Mouse (Mus musculus): ENCODE results near the gene Pigb. TPM values are rescaled to one million over a fixed set of nuclear protein-coding genes. Genes with fewer than 3 reads are reported as not detected.

Pigb gene
- total and polyA plus RNA-seq, 3 experiments: 3.8 to 15.9 (median 5.7) TPM

DNA sequence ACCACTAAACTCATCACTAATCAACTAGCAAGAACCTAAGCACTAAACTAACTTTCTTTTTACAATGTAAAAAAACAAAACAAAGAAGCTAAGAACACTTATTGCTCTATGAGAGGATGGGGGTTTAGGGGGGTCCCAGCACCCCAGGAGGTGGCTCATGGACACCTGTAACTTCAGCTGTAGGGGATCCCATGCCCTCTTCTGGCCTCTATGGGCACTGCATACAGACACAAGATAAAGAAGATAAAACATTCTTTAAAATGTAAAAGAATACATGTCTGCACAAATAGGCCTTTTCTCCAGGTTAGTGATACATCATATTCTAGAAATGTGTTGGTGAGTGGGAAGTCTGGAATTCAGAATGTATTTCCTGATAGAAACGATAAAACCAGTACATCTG lies 6.8 kb downstream of the Pigb start:
- H3K36me3 ChIP-seq (replicated peaks in 1 of 2; ENCODE audit: control insufficient read depth in 1 of 2, insufficient read depth in 1 of 2, low read length in 1 of 2): peaks cover 30 to 79% of the 10 kb centered on the region in 2 experiments
- no peak for TF ChIP-seq MAFK (IDR thresholded peaks at IDR 0.05; ENCODE audit: insufficient replicate concordance, low read length)
- peak; percentile 15 to 16; a peak in 1 of 4 replicates for TF ChIP-seq CTCF (conservative IDR thresholded peaks at IDR 0.05 in 1 of 2, IDR thresholded peaks at IDR 0.05 in 1 of 2; ENCODE audit: low read depth in 2 of 2, low read length in 2 of 2)
- no peak overlapping the region for H3K27ac ChIP-seq (ENCODE audit: insufficient read depth, low read depth)
- H3K4me1 ChIP-seq (ENCODE audit: control insufficient read depth in 1 of 2, insufficient read depth in 2 of 2): peaks cover 0 to 2% of the 10 kb centered on the region in 2 experiments; a peak in 1 of 4 replicates
- H3K9me3 ChIP-seq (replicated peaks; ENCODE audit: low read length): no peaks in the 10 kb centered on the region
- no peaks in the 10 kb centered on the region for H3K79me2 ChIP-seq (replicated peaks; ENCODE audit: control insufficient read depth, extremely low read depth, insufficient read depth, poor library complexity, severe bottlenecking)
- DNase-seq (ENCODE audit: extremely low read depth): no peak
- in situ Hi-C loops (cut with MboI; ENCODE audit: low pct_ligation_motif_present, low pct_unique_long_range_greater_than_20kb, low sequenced_read_pairs): no loop called here
- no peak overlapping the region for H3K4me2 ChIP-seq (ENCODE audit: insufficient read depth, low read depth, poor library complexity, severe bottlenecking)
- H3K27me3 ChIP-seq (replicated peaks): no peaks in the 10 kb centered on the region
- no peak overlapping the region for H3K9ac ChIP-seq (ENCODE audit: insufficient read depth, low read depth)
- dilution Hi-C loops (cut with MboI; ENCODE audit: extremely low pct_ligation_motif_present, extremely low pct_unique_long_range_greater_than_20kb, low sequenced_read_pairs): no loop called here
- no peak overlapping the region for H3K4me3 ChIP-seq (replicated peaks in 1 of 3; ENCODE audit: low read depth in 2 of 3, low read length in 2 of 3, poor library complexity in 1 of 3)

GRCm38 (mm10) chr9:73031421-73031820 lies 8.8 kb downstream of the Pigb start:
- no peaks in the 10 kb centered on the region for H3K9me3 ChIP-seq (replicated peaks; ENCODE audit: low read length)
- no peaks in the 10 kb centered on the region for H3K27me3 ChIP-seq (replicated peaks)
- peaks cover 32 to 84% of the 10 kb centered on the region in 2 experiments for H3K36me3 ChIP-seq (replicated peaks in 1 of 2; ENCODE audit: control insufficient read depth in 1 of 2, insufficient read depth in 1 of 2, low read length in 1 of 2)
- H3K4me3 ChIP-seq (replicated peaks in 1 of 3; ENCODE audit: low read depth in 2 of 3, low read length in 2 of 3, poor library complexity in 1 of 3): no peak overlapping the region
- no peak overlapping the region for H3K9ac ChIP-seq (ENCODE audit: insufficient read depth, low read depth)
- in situ Hi-C loops (cut with MboI; ENCODE audit: low pct_ligation_motif_present, low pct_unique_long_range_greater_than_20kb, low sequenced_read_pairs): no loop called here
- H3K27ac ChIP-seq (ENCODE audit: insufficient read depth, low read depth): no peak overlapping the region
- H3K79me2 ChIP-seq (replicated peaks; ENCODE audit: control insufficient read depth, extremely low read depth, insufficient read depth, poor library complexity, severe bottlenecking): no peaks in the 10 kb centered on the region
- H3K4me2 ChIP-seq (ENCODE audit: insufficient read depth, low read depth, poor library complexity, severe bottlenecking): no peak overlapping the region
- no peak for TF ChIP-seq USF1 (IDR thresholded peaks at IDR 0.05; ENCODE audit: low read depth, low read length)
- no peak for TF ChIP-seq RCOR1 (conservative IDR thresholded peaks at IDR 0.05; ENCODE audit: low read depth, low read length)
- TF ChIP-seq ETS1 (conservative IDR thresholded peaks at IDR 0.05; ENCODE audit: low read depth, low read length): no peak
- TF ChIP-seq UBTF (IDR thresholded peaks at IDR 0.05; ENCODE audit: low read depth, low read length): no peak
- TF ChIP-seq MEF2A (IDR thresholded peaks at IDR 0.05; ENCODE audit: borderline replicate concordance, low read depth, low read length): no peak
- no peak for TF ChIP-seq POLR2A (IDR thresholded peaks at IDR 0.05; ENCODE audit: low read depth, low read length)
- no peak for TF ChIP-seq ZMIZ1 (IDR thresholded peaks at IDR 0.05; ENCODE audit: low read depth, low read length)
- no peaks in the 10 kb centered on the region for H3K4me1 ChIP-seq (ENCODE audit: control insufficient read depth in 1 of 2, insufficient read depth in 2 of 2)
- dilution Hi-C loops (cut with MboI; ENCODE audit: extremely low pct_ligation_motif_present, extremely low pct_unique_long_range_greater_than_20kb, low sequenced_read_pairs): no loop called here
- no peak for DNase-seq (ENCODE audit: extremely low read depth)

GRCm38 (mm10) chr9:73030443-73030842 lies 9.7 kb downstream of the Pigb start:
- dilution Hi-C loops (cut with MboI; ENCODE audit: extremely low pct_ligation_motif_present, extremely low pct_unique_long_range_greater_than_20kb, low sequenced_read_pairs): no loop called here
- peaks cover 30 to 83% of the 10 kb centered on the region in 2 experiments for H3K36me3 ChIP-seq (replicated peaks in 1 of 2; ENCODE audit: control insufficient read depth in 1 of 2, insufficient read depth in 1 of 2, low read length in 1 of 2)

More at GRCm38 (mm10) chr9:73030443-73030842, 9.7 kb downstream of the Pigb start:
- Histone ChIP-seq H3K4me2 (ENCODE audit: insufficient read depth, low read depth, poor library complexity, severe bottlenecking) (no peak overlapping the region), H3K79me2 (replicated peaks; ENCODE audit: control insufficient read depth, extremely low read depth, insufficient read depth, poor library complexity, severe bottlenecking) (no peaks in the 10 kb centered on the region), H3K9ac (ENCODE audit: insufficient read depth, low read depth) (no peak overlapping the region), H3K27ac (ENCODE audit: insufficient read depth, low read depth) (no peak overlapping the region), H3K9me3 (replicated peaks; ENCODE audit: low read length) (no peaks in the 10 kb centered on the region), H3K4me1 (ENCODE audit: control insufficient read depth in 1 of 2, insufficient read depth in 2 of 2) (no peaks in the 10 kb centered on the region), H3K27me3 (replicated peaks) (no peaks in the 10 kb centered on the region), H3K4me3 (replicated peaks in 1 of 3; ENCODE audit: low read depth in 2 of 3, low read length in 2 of 3, poor library complexity in 1 of 3) (no peak overlapping the region)
- in situ Hi-C loops (cut with MboI; ENCODE audit: low pct_ligation_motif_present, low pct_unique_long_range_greater_than_20kb, low sequenced_read_pairs): no loop called here
- DNase-seq (ENCODE audit: extremely low read depth): no peak
- TF ChIP-seq TCF12 (IDR thresholded peaks at IDR 0.05; ENCODE audit: low read depth, low read length): no peak
- TF ChIP-seq NELFE (IDR thresholded peaks at IDR 0.05; ENCODE audit: low read depth, low read length): no peak
- TF ChIP-seq MAFK (IDR thresholded peaks at IDR 0.05; ENCODE audit: insufficient replicate concordance, low read length): no peak
- TF ChIP-seq MEF2A (IDR thresholded peaks at IDR 0.05; ENCODE audit: borderline replicate concordance, low read depth, low read length): no peak
- TF ChIP-seq UBTF (IDR thresholded peaks at IDR 0.05; ENCODE audit: low read depth, low read length): no peak
- TF ChIP-seq POLR2A (IDR thresholded peaks at IDR 0.05; ENCODE audit: low read depth, low read length): no peak
- no peak for TF ChIP-seq RCOR1 (conservative IDR thresholded peaks at IDR 0.05; ENCODE audit: low read depth, low read length)
- no peak for TF ChIP-seq PAX5 (IDR thresholded peaks at IDR 0.05; ENCODE audit: low read length)
- TF ChIP-seq CHD1 (IDR thresholded peaks at IDR 0.05; ENCODE audit: low read depth, low read length): no peak
- no peak for TF ChIP-seq USF2 (conservative IDR thresholded peaks at IDR 0.05; ENCODE audit: low read depth, low read length)
- TF ChIP-seq MYC (IDR thresholded peaks at IDR 0.05; ENCODE audit: low read depth, low read length): no peak
- TF ChIP-seq KAT2A (IDR thresholded peaks at IDR 0.05; ENCODE audit: insufficient replicate concordance, low read length): no peak
- no peak for TF ChIP-seq MAZ (IDR thresholded peaks at IDR 0.05; ENCODE audit: low read depth, low read length)
- TF ChIP-seq CTCF (conservative IDR thresholded peaks at IDR 0.05 in 1 of 2, IDR thresholded peaks at IDR 0.05 in 1 of 2; ENCODE audit: low read depth in 2 of 2, low read length in 2 of 2): no peak
- no peak for TF ChIP-seq USF1 (IDR thresholded peaks at IDR 0.05; ENCODE audit: low read depth, low read length)
- TF ChIP-seq BHLHE40 (IDR thresholded peaks at IDR 0.05; ENCODE audit: low read depth, low read length): no peak
- no peak for TF ChIP-seq ZMIZ1 (IDR thresholded peaks at IDR 0.05; ENCODE audit: low read depth, low read length)
